ENCODE assay signal across 13 mouse cellular contexts in the genomic region with DNA sequence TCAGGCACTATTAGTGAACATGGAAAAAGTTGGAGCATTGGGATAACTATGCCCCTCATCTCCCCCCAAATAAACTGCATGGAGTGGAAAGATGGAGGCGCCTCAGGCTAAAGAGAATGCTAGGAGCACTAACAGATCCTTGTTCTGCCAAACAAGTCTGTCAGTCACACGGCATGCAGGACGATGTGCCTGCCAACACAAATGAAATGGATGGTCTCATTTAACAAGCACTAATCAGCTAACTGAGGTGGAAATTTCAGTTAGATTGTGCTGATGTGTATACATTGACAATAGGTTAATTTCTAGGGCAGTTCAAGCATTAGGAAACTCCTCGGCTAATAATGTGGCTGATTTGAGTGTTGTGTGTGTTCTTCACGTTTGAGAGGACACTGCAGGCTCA.
"Had no signal": no experiment of that assay in that cellular context is flagged by ENCODE, and none has a peak within 500 bp of the region (broad histone marks: within the 10 kb centered on the region; RNA-seq: fewer than 3 reads in every experiment).

No protein-coding gene starts in this region.

- H3K36me3 ChIP-seq: limb, embryonic 12.5 days; liver, embryonic 13.5 days; lung, embryonic 15.5 days had no signal

- DNase-seq: kidney, postnatal 10 days; layer of hippocampus, postnatal 36 days; liver; liver, embryonic 13.5 days; liver, postnatal 0 days; lung, postnatal 14 days; thymus, postnatal 4 days had no signal

- H3K4me3 ChIP-seq: limb, embryonic 12.5 days; liver, embryonic 13.5 days; lung, embryonic 15.5 days; megakaryocyte, embryonic 14.5 days had no signal

- H3K4me1 ChIP-seq: liver, embryonic 13.5 days; lung, embryonic 15.5 days; megakaryocyte, embryonic 14.5 days had no signal

- ATAC-seq: liver, postnatal 0 days had no signal

- H3K4me2 ChIP-seq: limb, embryonic 12.5 days; liver, embryonic 13.5 days; lung, embryonic 15.5 days; midbrain, embryonic 11.5 days had no signal

- H3K9me3 ChIP-seq: limb, embryonic 12.5 days; liver, embryonic 13.5 days; lung, embryonic 15.5 days had no signal

- H3K27me3 ChIP-seq: limb, embryonic 12.5 days; liver, embryonic 13.5 days; lung, embryonic 15.5 days; megakaryocyte, embryonic 14.5 days had no signal

- H3K9ac ChIP-seq: limb, embryonic 12.5 days; liver, embryonic 13.5 days; liver, postnatal 0 days; lung, embryonic 15.5 days had no signal

- H3K27ac ChIP-seq: limb, embryonic 12.5 days; liver, embryonic 13.5 days; lung, embryonic 15.5 days; macrophage; stomach, postnatal 0 days had no signal
